Mouse (Mus musculus) MEL (cell line): ENCODE data around the gene Gm5941. TPM values are rescaled to one million over a fixed set of nuclear protein-coding genes. Genes with fewer than 3 reads are reported as not detected.
"Not testable (repeated sequence)": the region's sequence is repeated elsewhere in the genome, so short reads cannot be mapped to it uniquely, and the experiment has no call there.

Experiments
- DNase-seq: peaks from one replicate; pipeline ENCODE4 v3.0.0; 2011; ENCODE audit warnings: low read depth, low spot score
- H3K27ac ChIP-seq: 2 replicates; pipeline ENCODE4 v1.5.1; 2012; ENCODE audit warnings: low read depth, mild to moderate bottlenecking, control low read depth, low read length, moderate library complexity; ENCODE audit not compliant: control insufficient read depth
- H3K27me3 ChIP-seq, 2 experiments: fragments of 150-350 bp in 1 of 2; sonication (generic) in 1 of 2; 2 replicates each; pipeline ENCODE4 v1.6.1; 2012; ENCODE audit warnings: low read length in 2 of 2, mild to moderate bottlenecking in 2 of 2, improper control_type of control experiment in 1 of 2, moderate library complexity in 1 of 2; ENCODE audit not compliant: insufficient read depth in 2 of 2, control insufficient read depth in 1 of 2
- H3K36me3 ChIP-seq, 2 experiments: 2 replicates each; pipeline ENCODE4 v1.6.1; 2012 to 2014; ENCODE audit warnings: low read length in 2 of 2, improper control_type of control experiment in 1 of 2, inconsistent platforms in 1 of 2, mild to moderate bottlenecking in 1 of 2; ENCODE audit not compliant: insufficient read depth in 2 of 2, control insufficient read depth in 1 of 2
- H3K4me1 ChIP-seq, 2 experiments: fragments of 150-350 bp in 1 of 2; sonication (generic) in 1 of 2; 2 replicates each; pipeline ENCODE4 v1.6.1; 2012; ENCODE audit warnings: low read length in 2 of 2, improper control_type of control experiment in 1 of 2, mild to moderate bottlenecking in 1 of 2; ENCODE audit not compliant: insufficient read depth in 2 of 2, control insufficient read depth in 1 of 2
- H3K4me3 ChIP-seq, 2 experiments: fragments of 150-350 bp in 1 of 2; sonication (generic) in 1 of 2; 2 replicates each; pipeline ENCODE4 v1.5.1; 2012; ENCODE audit warnings: low read depth in 2 of 2, low read length in 2 of 2, mild to moderate bottlenecking in 2 of 2, moderate library complexity in 2 of 2, control low read depth in 1 of 2, improper control_type of control experiment in 1 of 2; ENCODE audit not compliant: control insufficient read depth in 1 of 2, insufficient read depth in 1 of 2
- H3K79me2 ChIP-seq: 2 replicates; pipeline ENCODE4 v1.6.1; 2012; ENCODE audit warnings: mild to moderate bottlenecking, low read length, moderate library complexity; ENCODE audit not compliant: control insufficient read depth, poor library complexity, insufficient read depth
- H3K9ac ChIP-seq: 2 replicates; pipeline ENCODE4 v1.6.1; 2012; ENCODE audit warnings: low read depth, mild to moderate bottlenecking, control low read depth, low read length, moderate library complexity; ENCODE audit not compliant: control insufficient read depth, poor library complexity, severe bottlenecking
- H3K9me3 ChIP-seq: fragments of 150-350 bp; sonication (generic); replicated peaks from 2 replicates; pipeline ENCODE4 v1.6.1; 2012; ENCODE audit warnings: mild to moderate bottlenecking, low read length, improper control_type of control experiment, moderate library complexity; ENCODE audit not compliant: insufficient read depth
- CHD2 ChIP-seq: IDR thresholded peaks from 2 replicates; pipeline ENCODE4 v1.6.1; 2011; ENCODE audit warnings: low read length, improper control_type of control experiment
- CTCF ChIP-seq, 3 experiments: IDR thresholded peaks in 2 of 3; conservative IDR thresholded peaks in 1 of 3; 2 replicates each; pipeline ENCODE4 v1.5.1; 2011 to 2012; ENCODE audit warnings: low read length in 3 of 3, low read depth in 2 of 3, mild to moderate bottlenecking in 2 of 3, improper control_type of control experiment in 1 of 3, inconsistent platforms in 1 of 3, mixed read lengths in 1 of 3, moderate library complexity in 1 of 3; ENCODE audit not compliant: control insufficient read depth in 1 of 3, insufficient read depth in 1 of 3, poor library complexity in 1 of 3, severe bottlenecking in 1 of 3
- EP300 ChIP-seq, 2 experiments: IDR thresholded peaks; 2 replicates each; pipeline ENCODE4 v1.6.1; 2011; ENCODE audit warnings: improper control_type of control experiment in 2 of 2, low read length in 2 of 2, low read depth in 1 of 2, mild to moderate bottlenecking in 1 of 2
- JUND ChIP-seq: IDR thresholded peaks from 2 replicates; pipeline ENCODE4 v1.6.1; 2011; ENCODE audit warnings: low read depth, mild to moderate bottlenecking, improper control_type of control experiment, low read length
- MAX ChIP-seq: IDR thresholded peaks from 2 replicates; pipeline ENCODE4 v1.6.1; 2011; ENCODE audit warnings: low read length, improper control_type of control experiment
- MAZ ChIP-seq: IDR thresholded peaks from 2 replicates; pipeline ENCODE4 v1.6.1; 2012; ENCODE audit warnings: low read depth, mild to moderate bottlenecking, inconsistent platforms, low read length, improper control_type of control experiment
- MEF2A ChIP-seq: IDR thresholded peaks from 2 replicates; pipeline ENCODE4 v1.6.1; 2014; ENCODE audit warnings: low read depth, mild to moderate bottlenecking, inconsistent platforms, low read length, improper control_type of control experiment; ENCODE audit not compliant: poor library complexity, insufficient replicate concordance, severe bottlenecking; ENCODE audit errors: extremely low read depth
- MXI1 ChIP-seq: IDR thresholded peaks from 2 replicates; pipeline ENCODE4 v1.6.1; 2011; ENCODE audit warnings: mild to moderate bottlenecking, low read depth, low read length, improper control_type of control experiment
- MYB ChIP-seq: IDR thresholded peaks from 2 replicates; pipeline ENCODE4 v1.6.1; 2011; ENCODE audit warnings: mild to moderate bottlenecking, low read depth, low read length, improper control_type of control experiment
- MYC ChIP-seq: IDR thresholded peaks from 2 replicates; pipeline ENCODE4 v1.6.1; 2011; ENCODE audit warnings: low read depth, mild to moderate bottlenecking, low read length, improper control_type of control experiment, moderate library complexity
- NELFE ChIP-seq: IDR thresholded peaks from 2 replicates; pipeline ENCODE4 v1.6.1; 2011; ENCODE audit warnings: low read depth, low read length, improper control_type of control experiment
- NRF1 ChIP-seq: IDR thresholded peaks from 2 replicates; pipeline ENCODE4 v1.6.1; 2014; ENCODE audit warnings: low read depth, mild to moderate bottlenecking, inconsistent platforms, low read length, improper control_type of control experiment, moderate library complexity; ENCODE audit not compliant: poor library complexity, insufficient read depth, severe bottlenecking
- POLR2AphosphoS2 ChIP-seq: IDR thresholded peaks from 2 replicates; pipeline ENCODE4 v1.6.1; 2011; ENCODE audit warnings: low read length, improper control_type of control experiment
- RCOR1 ChIP-seq: IDR thresholded peaks from 2 replicates; pipeline ENCODE4 v1.6.1; 2012; ENCODE audit warnings: low read depth, mild to moderate bottlenecking, inconsistent platforms, low read length, improper control_type of control experiment
- TAL1 ChIP-seq: IDR thresholded peaks from 2 replicates; pipeline ENCODE4 v1.6.1; 2012; ENCODE audit warnings: mild to moderate bottlenecking, inconsistent platforms, low read length, moderate library complexity, mixed read lengths
- UBTF ChIP-seq: IDR thresholded peaks from 2 replicates; pipeline ENCODE4 v1.6.1; 2012; ENCODE audit warnings: low read depth, mild to moderate bottlenecking, inconsistent platforms, low read length, improper control_type of control experiment, moderate library complexity, borderline replicate concordance; ENCODE audit not compliant: insufficient read depth
- USF1 ChIP-seq: IDR thresholded peaks from 2 replicates; pipeline ENCODE4 v1.6.1; 2014; ENCODE audit warnings: low read depth, mild to moderate bottlenecking, inconsistent platforms, low read length, improper control_type of control experiment, moderate library complexity
- ZMIZ1 ChIP-seq: IDR thresholded peaks from 2 replicates; pipeline ENCODE4 v1.6.1; 2012; ENCODE audit warnings: low read depth, mild to moderate bottlenecking, inconsistent platforms, low read length, improper control_type of control experiment, moderate library complexity
- ZNF384 ChIP-seq: IDR thresholded peaks from 2 replicates; pipeline ENCODE4 v1.6.1; 2012; ENCODE audit warnings: low read depth, mild to moderate bottlenecking, inconsistent platforms, low read length, improper control_type of control experiment
- polyA plus RNA-seq, 2 experiments: library from polyadenylated mRNA; stranded (reverse) in 1 of 2; unstranded in 1 of 2; fragments of >175 nt in 1 of 2; fragments of >200 nt in 1 of 2; gene quantifications; 2 replicates each; pipeline versions ENCODE4 v1.2.1 to v1.2.4; 2012; ENCODE audit warnings: low replicate concordance in 2 of 2, low read depth in 1 of 2; ENCODE audit not compliant: insufficient read length in 2 of 2, insufficient read depth in 1 of 2, missing spikeins in 1 of 2
- total RNA-seq: library from RNA; depleted of rRNA; stranded (reverse); fragments of 300-350 nt; gene quantifications from 2 replicates; pipeline ENCODE4 v1.2.3, GENCODE M21; 2012; rRNA removed

Gene Gm5941
- total RNA-seq, result not detected in 2 replicates
- not detected for polyA plus RNA-seq

DNA sequence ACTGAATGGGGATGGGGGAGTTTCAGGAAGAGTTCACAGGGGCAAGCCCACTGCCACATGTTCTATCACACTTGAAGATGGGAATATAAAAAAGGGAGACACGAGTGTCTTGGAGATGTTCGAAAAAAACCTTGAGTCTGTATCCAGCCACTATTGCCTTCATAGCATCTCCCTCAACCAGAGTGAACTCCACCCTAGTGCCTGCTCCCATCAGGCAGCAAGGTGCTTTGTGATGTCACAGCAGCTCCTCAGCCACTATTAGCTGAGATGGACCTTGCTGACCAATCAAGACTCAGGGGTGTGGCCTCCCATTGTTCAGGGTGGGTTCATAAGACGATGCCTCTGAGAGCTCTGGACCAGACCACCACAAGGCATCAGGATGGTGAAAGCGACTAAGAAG, at the start of gene Gm5941:
Gene Gm5941 (plus strand): TSS at position 301 of the 400 bp plus-strand sequence.
- H3K36me3 ChIP-seq, H3K4me1 ChIP-seq, H3K27me3 ChIP-seq, H3K9ac ChIP-seq, DNase-seq, H3K79me2 ChIP-seq, H3K4me3 ChIP-seq, H3K9me3 ChIP-seq, H3K27ac ChIP-seq: not testable (repeated sequence)

DNA sequence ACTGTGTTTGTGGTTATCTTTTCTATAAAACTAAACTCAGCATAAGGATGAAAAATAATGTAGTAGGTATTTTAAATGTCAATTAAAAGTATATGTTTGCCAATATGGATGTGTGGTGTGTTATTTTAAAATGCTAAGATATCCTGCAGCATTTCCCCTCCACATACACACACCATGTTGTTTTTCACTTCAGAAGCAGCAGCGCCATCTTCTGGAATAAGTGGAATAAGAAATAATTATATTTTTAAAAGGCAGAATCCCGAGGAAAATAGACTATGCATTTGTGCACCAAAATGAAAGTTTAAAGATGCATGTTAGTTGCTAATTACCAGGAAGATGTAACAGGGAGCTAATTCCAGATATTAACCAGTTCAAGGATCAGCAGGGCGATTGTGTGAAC, 29.3 kb upstream of the Gm5941 start:
- H3K27me3 ChIP-seq, result no peaks in the 10 kb centered on the region
- no peak overlapping the region for H3K4me3 ChIP-seq
- no peak for DNase-seq
- TF ChIP-seq MAZ (no peak), TAL1 (no peak), USF1 (no peak), NELFE (no peak), RCOR1 (no peak), MXI1 (no peak), MAX (no peak), JUND (no peak), POLR2AphosphoS2 (no peak), EP300 (IDR thresholded peaks at IDR 0.05; ENCODE audit: low read depth in 1 of 2, low read length in 2 of 2) (no peak), CHD2 (no peak), MYB (no peak), UBTF (no peak), ZMIZ1 (no peak), MEF2A (no peak), MYC (no peak), NRF1 (no peak), ZNF384 (no peak), CTCF (IDR thresholded peaks at IDR 0.05 in 2 of 3, conservative IDR thresholded peaks at IDR 0.05 in 1 of 3; ENCODE audit: control insufficient read depth in 1 of 3, insufficient read depth in 1 of 3, low read depth in 2 of 3, low read length in 3 of 3, poor library complexity in 1 of 3, severe bottlenecking in 1 of 3) (no peak)
- no peak overlapping the region for H3K27ac ChIP-seq
- H3K4me1 ChIP-seq, result no peaks in the 10 kb centered on the region
- no peaks in the 10 kb centered on the region for H3K36me3 ChIP-seq
- H3K9ac ChIP-seq, result no peak overlapping the region
- H3K9me3 ChIP-seq, result no peaks in the 10 kb centered on the region
- no peaks in the 10 kb centered on the region for H3K79me2 ChIP-seq
